Mouse (Mus musculus) intestine, postnatal 0 days (tissue): Measurements from ENCODE around the gene Exosc7. TPM values are rescaled to one million over a fixed set of nuclear protein-coding genes. Genes with fewer than 3 reads are reported as not detected.

ENCODE experiments used
- ATAC-seq: fragments of 200-750 bp; cut with Nextera tagmentation; 2 replicates; pipeline ENCODE4 v1.8.0; 2017; ENCODE audit warnings: mild to moderate bottlenecking, moderate TSS enrichment, moderate library complexity
- H3K27ac ChIP-seq: fragments of 300-500 bp; sonication (generic); 2 replicates; pipeline ENCODE4 v1.5.1; 2014; ENCODE audit warnings: mild to moderate bottlenecking, low read depth, low read length, moderate library complexity
- H3K27me3 ChIP-seq: fragments of 300-500 bp; sonication (generic); replicated peaks from 2 replicates; pipeline ENCODE4 v1.6.1; 2014; ENCODE audit warnings: low read length, mixed read lengths; ENCODE audit not compliant: control insufficient read depth, insufficient read depth
- H3K36me3 ChIP-seq: fragments of 300-500 bp; sonication (generic); 2 replicates; pipeline ENCODE4 v1.6.1; 2014; ENCODE audit warnings: mild to moderate bottlenecking, moderate library complexity; ENCODE audit not compliant: control insufficient read depth, insufficient read depth
- H3K4me1 ChIP-seq: fragments of 300-500 bp; sonication (generic); replicated peaks from 2 replicates; pipeline ENCODE4 v1.6.1; 2014; ENCODE audit warnings: antibody characterized with exemption, low read length, mixed read lengths; ENCODE audit not compliant: control insufficient read depth, insufficient read depth
- H3K4me2 ChIP-seq: fragments of 300-500 bp; sonication (generic); replicated peaks from 2 replicates; pipeline ENCODE4 v1.6.1; 2014; ENCODE audit warnings: low read depth, mild to moderate bottlenecking, moderate library complexity
- H3K4me3 ChIP-seq: fragments of 300-500 bp; sonication (generic); 2 replicates; pipeline ENCODE4 v1.5.1; 2014; ENCODE audit warnings: low read depth, low read length
- H3K9ac ChIP-seq: fragments of 300-500 bp; sonication (generic); 2 replicates; pipeline ENCODE4 v1.6.1; 2014; ENCODE audit warnings: mild to moderate bottlenecking, low read depth, low read length
- H3K9me3 ChIP-seq: fragments of 300-500 bp; sonication (generic); 2 replicates; pipeline ENCODE4 v1.6.1; 2016; ENCODE audit warnings: mixed run types; ENCODE audit not compliant: control insufficient read depth
- CTCF ChIP-seq: sonication (generic); IDR thresholded peaks from 2 replicates; pipeline ENCODE4 v1.5.1; 2016; ENCODE audit warnings: low read depth, mild to moderate bottlenecking, control low read depth, antibody characterized with exemption, moderate library complexity
- WGBS: fragments of 180-500 bp; shearing (Covaris S2); extraction: QIAGEN DNeasy Blood & Tissue Kit; methylation state at CpG from one replicate; pipeline ENCODE4 v1.1.7; 2014; 5-methylcytosine and 5-hydroxymethylcytosine counted together
- polyA plus RNA-seq: library from polyadenylated mRNA; unstranded; fragments of >200 nt; fragmentation: Nextera tagmentation; extraction: Ambion mirVana; gene quantifications from 2 replicates; pipeline ENCODE4 v1.2.1, GENCODE M21; 2015

The Exosc7 gene
- polyA plus RNA-seq, 1 experiment from 2014 or later: 53.6 TPM

GRCm38 (mm10) chr9:123111751-123112221 lies 1.2 kb upstream of the Exosc7 start:
- Histone ChIP-seq H3K4me2 (peak overlapping the region; percentile 87), H3K4me3 (peak overlapping the region; percentile 91), H3K9me3 (no peaks in the 10 kb centered on the region), H3K27ac (peak overlapping the region; percentile 67), H3K36me3 (peaks cover 4% of the 10 kb centered on the region), H3K27me3 (no peaks in the 10 kb centered on the region), H3K4me1 (0 out of 2 replicates have a peak, but pooled peaks cover 9% of the 10 kb centered on the region), H3K9ac (no peak overlapping the region)
- WGBS: 25% methylated on average over 8 of the region's 8 CpGs
- peak; percentile 42 for ATAC-seq
- peak; percentile 27; the same call in 1 of the 2 replicates for TF ChIP-seq CTCF

GRCm38 (mm10) chr9:123113931-123114330 lies 916 bp downstream of the Exosc7 start:
- H3K27me3 ChIP-seq: no peaks in the 10 kb centered on the region
- H3K9ac ChIP-seq: peak overlapping the region; percentile 88; the same call in 1 of the 2 replicates
- TF ChIP-seq CTCF: no peak
- H3K36me3 ChIP-seq: peaks cover 13% of the 10 kb centered on the region
- H3K4me2 ChIP-seq: peak overlapping the region; percentile 87
- WGBS: 33% methylated on average over 6 of the region's 6 CpGs
- no peaks in the 10 kb centered on the region for H3K9me3 ChIP-seq
- peak overlapping the region; percentile 91 for H3K4me3 ChIP-seq
- 0 out of 2 replicates have a peak, but pooled peaks cover 9% of the 10 kb centered on the region for H3K4me1 ChIP-seq
- ATAC-seq: no peak
- no peak overlapping the region for H3K27ac ChIP-seq

GRCm38 (mm10) chr9:123115566-123115965 lies 2.6 kb downstream of the Exosc7 start:
- Histone ChIP-seq H3K27me3 (no peaks in the 10 kb centered on the region), H3K36me3 (peaks cover 28% of the 10 kb centered on the region), H3K9me3 (no peaks in the 10 kb centered on the region), H3K9ac (no peak overlapping the region), H3K4me1 (0 out of 2 replicates have a peak, but pooled peaks cover 9% of the 10 kb centered on the region), H3K4me2 (no peak overlapping the region), H3K27ac (no peak overlapping the region), H3K4me3 (no peak overlapping the region)
- no peak for ATAC-seq
- no peak for TF ChIP-seq CTCF
- 96% methylated on average over 1 of the region's 1 CpGs for WGBS

- H3K27me3 ChIP-seq: no peaks in the 10 kb centered on the region
- H3K4me2 ChIP-seq: no peak overlapping the region
- no peak overlapping the region for H3K9ac ChIP-seq
- H3K9me3 ChIP-seq: no peaks in the 10 kb centered on the region
- no peak overlapping the region for H3K27ac ChIP-seq
- H3K4me3 ChIP-seq: no peak overlapping the region
- peaks cover 51% of the 10 kb centered on the region for H3K36me3 ChIP-seq
- H3K4me1 ChIP-seq: peaks cover 5% of the 10 kb centered on the region; the same call in 1 of the 2 replicates
- no peak for TF ChIP-seq CTCF
- no peak for ATAC-seq
- 77% methylated on average over 3 of the region's 3 CpGs for WGBS
Measured at GRCm38 (mm10) chr9:123123017-123123416, 10.0 kb downstream of the Exosc7 start.

GRCm38 (mm10) chr9:123123571-123124412 lies 10.8 kb downstream of the Exosc7 start:
- TF ChIP-seq CTCF: peak; percentile 91
- Histone ChIP-seq H3K4me2 (0 out of 2 replicates have a peak overlapping the region, but pooled peaks have one; percentile 9), H3K4me3 (no peak overlapping the region), H3K27ac (peak overlapping the region; percentile 64), H3K9me3 (no peaks in the 10 kb centered on the region), H3K27me3 (no peaks in the 10 kb centered on the region), H3K4me1 (peaks cover 5% of the 10 kb centered on the region; the same call in 1 of the 2 replicates), H3K36me3 (peaks cover 51% of the 10 kb centered on the region), H3K9ac (no peak overlapping the region)
- ATAC-seq: peak; percentile 63
- 75% methylated on average over 6 of the region's 6 CpGs for WGBS

- WGBS: 33% methylated on average over 2 of the region's 2 CpGs
- Histone ChIP-seq H3K9me3 (no peaks in the 10 kb centered on the region), H3K4me1 (peaks cover 5% of the 10 kb centered on the region; the same call in 1 of the 2 replicates), H3K27me3 (no peaks in the 10 kb centered on the region), H3K4me2 (no peak overlapping the region), H3K4me3 (no peak overlapping the region), H3K27ac (peak overlapping the region; percentile 64), H3K36me3 (peaks cover 51% of the 10 kb centered on the region), H3K9ac (no peak overlapping the region)
- peak; percentile 58; the same call in 1 of the 2 replicates for ATAC-seq
- no peak for TF ChIP-seq CTCF
Measured at GRCm38 (mm10) chr9:123124413-123124981, 11.5 kb downstream of the Exosc7 start.
